Mouse (Mus musculus): ENCODE data around the gene Pnp2. TPM values are rescaled to one million over a fixed set of nuclear protein-coding genes. Genes with fewer than 3 reads are reported as not detected.
"Not testable (repeated sequence)": the region's sequence is repeated elsewhere in the genome, so short reads cannot be mapped to it uniquely, and the experiment has no call there.

Gene Pnp2
- polyA plus RNA-seq, 1 experiment = 1.3 TPM

DNA sequence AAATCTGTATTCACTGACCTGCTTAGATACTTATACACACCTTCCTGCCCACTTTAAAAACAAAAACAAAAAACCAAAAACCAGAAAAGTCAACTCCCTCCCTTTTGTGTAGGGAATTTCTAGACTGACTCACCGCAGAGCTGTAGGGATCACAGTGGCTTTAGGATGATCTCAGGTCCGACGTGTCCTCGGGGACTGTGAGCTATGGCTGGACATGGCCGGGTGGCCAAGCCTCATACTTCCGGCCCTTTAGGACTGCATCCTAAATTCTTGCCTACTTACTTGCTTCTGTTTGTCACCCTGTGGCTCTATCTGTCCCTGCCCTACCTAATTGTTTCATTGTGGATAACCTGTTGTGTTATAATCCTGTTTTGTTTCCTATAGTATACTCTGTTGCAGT lies 932 bp downstream of the Pnp2 start:
- DNase-seq (ENCODE audit: extremely low spot score in 1 of 2, low spot score in 1 of 2) = not testable (repeated sequence)

DNA sequence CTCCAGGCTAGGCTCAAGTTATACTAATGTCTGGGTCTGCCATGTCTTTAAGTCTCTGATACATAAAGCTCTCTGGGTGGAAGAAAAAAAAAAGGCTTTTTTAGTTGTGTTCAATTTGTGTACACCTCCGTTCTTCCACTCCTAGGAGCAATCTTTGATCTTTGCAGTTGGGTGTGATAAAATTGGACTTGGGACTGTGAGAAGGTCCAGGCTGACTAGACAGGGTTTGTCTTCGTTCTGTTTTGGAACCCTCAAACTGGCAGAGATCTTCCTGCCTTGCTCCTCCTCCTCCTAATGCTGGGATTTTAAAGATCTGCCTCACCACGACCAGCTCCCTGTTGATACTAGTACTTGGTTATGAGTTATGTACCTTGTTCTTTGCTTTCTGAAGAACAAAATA lies 1.4 kb downstream of the Pnp2 start:
- not testable (repeated sequence) for DNase-seq (ENCODE audit: extremely low spot score in 1 of 2, low spot score in 1 of 2)

DNA sequence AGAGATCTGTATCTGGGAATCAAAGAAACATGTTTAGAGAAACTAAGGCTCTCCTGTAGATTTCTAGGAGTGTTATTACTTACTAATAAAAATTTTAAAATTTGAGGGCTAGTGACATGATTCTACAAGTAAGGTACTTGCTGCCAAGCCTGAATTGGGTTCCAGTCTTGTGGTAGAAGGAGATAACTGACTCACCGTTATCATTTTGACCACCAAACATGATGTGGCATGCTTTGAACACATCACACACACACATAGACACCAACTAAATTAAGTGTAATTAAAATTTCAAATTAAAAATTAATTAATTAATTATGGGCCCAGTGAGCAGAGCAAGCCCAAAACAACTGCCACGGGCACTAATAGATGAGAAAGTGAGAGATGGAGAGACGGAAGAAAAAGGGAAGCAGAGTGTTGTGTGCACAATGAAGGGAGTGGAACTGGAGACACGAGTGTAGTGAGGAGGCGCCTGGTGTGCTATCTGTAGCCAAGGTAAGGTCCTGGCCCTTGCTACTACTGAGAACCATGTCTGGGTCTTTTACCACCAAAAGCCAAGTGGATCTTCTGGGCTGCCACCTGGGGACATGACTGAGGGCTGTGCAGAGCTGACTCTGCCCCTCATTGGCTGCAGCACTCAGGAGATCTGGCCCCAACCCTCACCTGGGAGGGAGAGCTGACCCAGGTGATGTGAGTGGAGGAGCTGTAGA lies 2.6 kb downstream of the Pnp2 start:
- not testable (repeated sequence) for DNase-seq (ENCODE audit: extremely low spot score in 1 of 2, low spot score in 1 of 2)

DNA sequence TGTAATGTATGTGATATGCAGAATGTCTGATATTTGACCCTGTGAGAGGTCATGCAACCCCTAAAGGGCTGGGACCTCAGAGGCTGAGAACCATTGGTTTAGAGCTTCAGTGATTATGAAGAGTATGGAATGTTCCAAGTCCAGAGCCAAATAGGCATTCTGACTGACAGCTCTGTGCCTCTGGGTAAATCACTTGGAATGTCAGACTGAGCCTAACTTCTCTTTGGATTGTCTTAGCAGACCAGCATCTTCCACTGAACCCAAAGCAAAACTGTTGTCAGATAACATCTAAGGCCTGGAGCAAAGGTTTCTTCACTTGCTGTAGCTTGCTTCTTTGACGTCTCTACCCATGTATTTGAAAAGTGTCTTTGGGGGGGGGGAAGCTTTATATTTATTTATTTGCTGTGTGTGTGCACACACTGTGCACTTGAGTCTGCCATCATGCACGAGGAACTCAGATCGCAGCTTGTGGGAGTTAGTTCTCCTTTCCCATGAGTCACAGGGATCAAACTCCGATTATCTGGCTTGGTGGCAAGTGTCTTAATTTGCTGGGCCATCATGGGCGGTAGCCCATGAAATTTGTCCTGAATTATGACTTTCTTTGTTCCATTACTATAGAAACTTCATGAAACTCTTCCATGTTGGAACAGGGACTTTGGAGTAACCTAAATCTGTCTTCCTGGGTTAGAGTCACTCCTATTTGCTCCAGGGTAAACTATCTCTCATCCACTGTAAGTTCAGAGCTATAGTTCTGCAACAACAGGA lies 12.6 kb downstream of the Pnp2 start:
- no peak for DNase-seq (ENCODE audit: extremely low spot score in 1 of 2, low spot score in 1 of 2)

DNA sequence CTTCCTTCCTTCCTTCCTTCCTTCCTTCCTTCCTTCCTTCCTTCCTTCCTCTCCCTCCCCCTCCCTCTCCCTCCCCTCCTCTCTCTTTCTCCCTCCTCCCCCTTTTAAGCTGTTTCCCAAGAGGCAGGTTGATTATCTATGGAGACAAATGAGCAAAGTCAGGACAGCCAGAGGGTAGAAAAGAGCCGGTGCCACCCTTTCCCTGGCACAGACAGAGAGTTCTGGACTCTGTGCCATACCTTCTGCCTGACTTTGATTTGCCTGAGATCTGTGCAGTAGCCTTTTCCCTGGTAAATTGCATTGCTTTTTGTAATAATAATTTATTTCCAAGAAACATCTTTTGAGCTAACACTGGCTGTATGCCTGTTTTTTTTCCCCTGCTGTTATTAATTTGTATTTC lies 13.2 kb downstream of the Pnp2 start:
- DNase-seq (ENCODE audit: extremely low spot score in 1 of 2, low spot score in 1 of 2) = no peak

DNA sequence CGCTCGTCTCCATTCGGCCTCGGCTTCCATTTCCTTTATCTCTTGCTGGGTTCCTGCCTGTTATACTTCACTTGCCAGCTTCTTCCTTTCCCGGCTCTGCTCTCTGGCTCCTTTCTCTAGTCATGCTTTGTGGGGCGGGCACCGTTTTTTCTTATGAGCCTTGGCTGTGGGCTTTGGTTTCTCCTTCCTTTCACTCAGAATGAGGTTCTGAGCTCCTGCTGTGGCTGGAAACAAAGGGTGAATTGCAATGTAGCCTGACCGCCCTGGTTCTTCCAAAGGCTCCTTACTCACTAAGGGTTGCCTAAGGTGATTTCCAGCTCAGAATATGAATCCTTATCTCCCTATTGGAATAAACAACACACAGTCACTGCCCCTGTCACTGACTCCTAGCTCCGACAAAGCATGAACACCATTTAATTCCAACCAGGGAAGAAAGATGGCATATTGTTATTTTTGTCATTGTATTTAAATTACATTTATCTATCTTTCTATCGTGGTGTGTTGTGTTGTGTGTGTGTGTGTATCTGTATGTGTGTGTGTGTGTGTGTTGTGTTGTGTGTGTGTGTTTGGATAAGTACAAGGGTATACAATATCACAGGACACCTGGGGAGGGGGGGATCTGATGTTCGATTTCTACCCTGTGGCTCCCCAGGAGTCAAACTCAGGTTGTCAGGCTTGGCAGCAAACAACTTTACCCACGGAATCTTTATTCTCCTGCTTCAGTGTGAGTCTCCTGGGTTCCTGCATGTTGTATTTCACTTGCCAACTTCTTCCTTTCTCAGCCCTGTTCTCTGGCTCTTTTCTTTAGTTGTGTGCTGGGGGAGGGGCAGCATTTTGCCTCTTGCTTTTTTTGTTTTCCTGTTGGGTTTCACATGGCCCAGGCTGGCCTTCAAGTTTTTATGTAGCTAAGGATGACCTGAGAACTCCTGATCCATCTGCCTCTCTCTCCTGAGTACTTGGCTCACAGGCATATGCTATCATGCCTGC lies 14.1 kb downstream of the Pnp2 start:
- peak; percentile 30 to 60 for DNase-seq (ENCODE audit: extremely low spot score in 1 of 2, low spot score in 1 of 2)

DNA sequence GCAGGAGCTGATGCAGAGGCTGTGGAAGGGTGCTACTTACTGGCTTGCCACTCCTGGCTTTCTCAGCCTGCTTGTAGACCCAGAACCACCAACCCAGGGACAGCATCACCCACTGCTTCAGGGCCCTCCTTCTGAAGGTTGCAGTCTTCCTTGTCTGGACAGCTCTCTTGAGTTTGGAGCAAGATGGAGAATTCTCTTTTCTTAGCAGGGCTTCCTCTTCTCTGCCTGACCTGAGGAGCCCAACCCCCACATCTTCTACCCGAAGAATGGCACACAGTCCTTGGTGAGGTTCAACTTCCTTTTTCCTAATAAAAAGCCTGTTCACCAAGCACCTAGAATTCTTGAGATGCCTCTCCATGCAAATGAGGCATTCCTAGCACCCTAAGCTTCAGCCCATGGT lies 15.0 kb downstream of the Pnp2 start:
- DNase-seq (ENCODE audit: extremely low spot score in 1 of 2, low spot score in 1 of 2) = no peak

DNA sequence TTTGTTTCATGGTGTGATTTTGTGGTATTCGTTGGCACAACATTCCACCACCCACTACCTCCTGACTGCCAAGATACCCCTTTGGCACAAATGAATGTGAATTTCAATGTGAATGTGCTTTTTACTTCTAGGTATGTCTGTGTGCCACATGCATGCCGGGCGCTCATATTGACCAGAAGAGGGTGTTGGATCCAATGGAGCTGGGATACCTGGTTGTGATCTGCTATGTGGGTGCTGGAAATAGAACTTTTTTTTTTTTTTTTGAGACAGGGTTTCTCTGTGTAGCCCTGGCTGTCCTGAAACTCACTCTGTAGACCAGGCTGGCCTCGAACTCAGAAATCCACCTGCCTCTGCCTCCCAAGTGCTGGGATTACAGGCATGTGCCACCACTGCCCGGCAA lies 17.3 kb downstream of the Pnp2 start:
- DNase-seq (ENCODE audit: extremely low spot score in 1 of 2, low spot score in 1 of 2) = not testable (repeated sequence)

DNA sequence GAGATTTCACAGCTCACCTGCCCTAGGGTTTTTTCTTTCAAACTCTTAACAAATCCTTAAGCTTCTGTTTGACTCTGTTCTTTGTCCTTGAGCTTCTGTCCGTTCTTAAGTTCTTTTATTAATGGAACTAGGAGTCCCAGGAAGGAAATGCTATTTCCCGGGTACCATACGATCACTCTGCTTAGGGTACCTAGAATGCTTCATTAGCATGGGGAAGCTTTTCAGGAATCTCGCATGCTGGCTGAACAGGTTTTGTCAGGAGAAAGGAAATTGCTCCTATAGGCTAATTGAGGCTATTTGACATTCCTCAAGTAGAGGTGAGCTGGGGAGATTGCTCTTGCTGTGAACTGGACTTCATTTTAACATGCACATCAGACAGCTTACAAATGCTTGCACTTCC lies 17.9 kb downstream of the Pnp2 start:
- DNase-seq (ENCODE audit: extremely low spot score in 1 of 2, low spot score in 1 of 2) = no peak

DNA sequence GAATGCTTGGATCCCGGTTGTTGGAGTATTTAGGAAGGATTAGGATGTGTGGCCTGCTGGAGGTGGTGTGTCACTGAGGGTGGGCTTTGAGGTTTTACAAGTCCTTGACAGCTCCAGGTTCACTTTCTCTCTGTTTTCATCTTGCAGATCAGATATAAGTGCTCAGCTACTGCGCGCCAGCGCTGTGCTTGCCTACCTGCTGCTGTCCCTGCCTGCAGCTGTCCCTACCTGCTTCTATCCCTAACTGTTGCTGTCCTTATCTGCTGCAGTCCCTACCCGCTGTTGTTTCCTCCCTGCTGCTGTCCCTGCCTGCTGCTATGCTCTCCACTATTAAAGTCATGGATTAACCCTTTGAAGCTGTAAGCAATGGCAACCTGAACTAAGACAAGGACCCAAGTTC lies 19.2 kb downstream of the Pnp2 start:
- DNase-seq (ENCODE audit: extremely low spot score in 1 of 2, low spot score in 1 of 2) = no peak

DNA sequence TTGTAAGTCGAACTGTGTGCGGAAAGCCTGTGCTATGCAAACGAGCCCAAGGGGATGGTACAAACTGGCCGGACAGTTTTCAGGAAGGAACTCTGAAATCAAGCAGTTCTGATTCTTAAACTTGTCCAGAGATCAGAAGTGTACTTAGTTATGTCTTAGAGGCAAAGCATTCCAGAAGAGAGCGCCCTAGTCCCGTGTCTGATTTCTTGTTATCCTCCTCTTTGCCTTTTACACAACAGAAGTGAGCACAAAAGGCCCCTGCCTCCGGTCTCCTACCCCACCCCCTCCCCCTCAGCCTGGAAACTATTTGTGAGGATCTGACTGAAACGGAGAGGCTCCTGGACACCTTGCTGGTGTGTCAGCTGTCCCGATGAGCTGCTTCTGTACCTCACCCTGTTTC lies 20.9 kb downstream of the Pnp2 start:
- DNase-seq (ENCODE audit: extremely low spot score in 1 of 2, low spot score in 1 of 2) = peak in 1 of 2 experiments; percentile 26

DNA sequence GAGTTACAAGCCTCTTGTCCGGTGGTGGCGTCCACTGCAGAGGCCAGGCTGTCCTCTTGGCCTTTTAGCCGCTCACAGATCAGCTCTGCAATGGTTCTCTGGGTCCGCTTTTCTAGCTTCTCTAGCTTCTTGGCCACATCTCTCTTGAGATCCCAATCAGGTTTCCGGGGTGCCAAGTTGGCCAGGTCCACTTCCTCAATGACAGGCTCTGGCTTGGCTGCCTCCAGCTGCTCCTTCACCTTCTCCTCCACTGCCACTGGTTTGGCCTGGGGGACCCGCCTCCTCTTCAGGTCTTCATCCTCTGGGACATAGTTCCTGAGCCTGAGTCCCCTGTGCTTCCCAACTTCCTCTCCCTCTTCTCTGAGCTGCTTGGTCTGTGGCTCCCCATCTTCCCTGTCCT lies 22.7 kb downstream of the Pnp2 start:
- not testable (repeated sequence) for DNase-seq (ENCODE audit: extremely low spot score in 1 of 2, low spot score in 1 of 2)

DNA sequence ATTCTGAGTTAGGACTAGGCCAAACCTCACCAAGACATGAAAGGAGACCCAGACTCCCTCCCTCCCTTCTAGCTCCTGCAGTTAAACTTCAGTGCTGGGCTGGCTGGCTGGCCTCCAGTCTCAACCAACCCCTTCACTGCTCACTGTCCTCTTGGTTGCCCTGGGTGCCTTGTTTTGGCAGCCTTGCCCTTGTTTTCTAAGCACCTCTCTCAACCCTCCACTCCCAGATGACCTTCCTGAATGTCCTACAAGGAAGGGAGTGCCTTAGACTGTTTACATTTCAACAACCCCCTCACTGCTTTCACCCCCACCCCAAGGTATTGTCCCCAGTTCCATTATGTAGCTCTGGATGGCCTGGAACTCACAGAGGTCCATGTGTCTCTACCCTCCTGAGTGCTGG lies 23.8 kb downstream of the Pnp2 start:
- no peak for DNase-seq (ENCODE audit: extremely low spot score in 1 of 2, low spot score in 1 of 2)

DNA sequence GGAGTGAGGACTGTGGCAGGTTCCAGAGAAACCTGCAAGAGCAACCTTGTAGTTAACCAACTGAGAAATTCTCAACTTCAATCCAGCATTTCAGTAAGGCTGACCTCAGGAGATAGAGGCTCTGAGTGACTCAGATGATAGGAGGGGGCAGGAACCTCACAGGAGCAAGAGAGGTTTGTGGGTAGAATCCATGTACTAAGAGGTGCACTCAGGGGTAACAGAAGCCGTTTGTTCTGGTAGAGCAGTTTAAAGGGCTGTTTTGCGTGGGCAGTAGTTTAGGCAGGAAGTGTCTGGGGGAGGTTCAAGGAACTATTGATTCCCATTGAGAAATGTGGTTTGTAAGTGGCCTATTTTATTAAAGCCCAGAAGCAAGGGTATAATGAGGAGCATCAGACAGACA lies 25.4 kb downstream of the Pnp2 start:
- no peak for DNase-seq (ENCODE audit: extremely low spot score in 1 of 2, low spot score in 1 of 2)

DNA sequence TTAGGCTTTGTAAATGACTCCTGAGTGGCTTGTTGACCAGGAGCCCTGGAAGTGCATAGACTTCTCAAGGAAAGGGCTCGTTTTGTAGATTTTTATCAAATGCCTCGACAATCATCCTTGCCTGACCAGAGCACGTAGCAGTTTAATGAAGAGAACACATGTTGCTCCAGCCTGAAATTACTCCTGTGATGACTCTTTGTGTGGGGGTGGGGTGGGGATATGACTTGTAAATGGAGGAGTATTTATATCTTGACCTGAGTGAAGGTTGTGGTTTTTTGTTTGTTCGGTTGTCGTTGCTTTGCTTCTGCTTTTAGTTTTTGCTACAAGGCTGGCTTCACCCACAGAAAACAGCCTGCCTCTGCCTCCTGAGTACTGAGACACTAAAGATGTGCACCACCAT lies 26.0 kb downstream of the Pnp2 start:
- DNase-seq (ENCODE audit: extremely low spot score in 1 of 2, low spot score in 1 of 2) = no peak

DNA sequence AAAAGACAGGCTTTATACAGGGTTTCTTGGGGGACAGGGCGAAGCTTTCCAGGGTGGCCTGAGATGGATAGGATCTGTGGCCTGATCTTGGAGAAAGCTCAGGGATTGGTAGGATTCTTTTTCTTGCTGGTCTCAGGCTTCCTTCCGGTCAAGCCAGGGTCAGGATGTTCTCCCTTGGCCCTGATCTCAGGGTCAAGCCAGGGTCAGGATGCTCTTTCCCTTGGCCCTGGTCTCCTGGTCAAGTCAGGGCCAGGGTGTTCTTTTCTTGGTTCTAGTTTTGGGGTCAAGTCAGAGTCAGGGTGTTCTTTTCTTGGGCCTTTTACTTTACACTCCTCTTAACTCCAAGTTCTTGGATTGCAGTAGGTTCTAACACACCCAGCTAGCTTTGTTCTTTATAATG lies 31.9 kb downstream of the Pnp2 start:
- DNase-seq (ENCODE audit: extremely low spot score in 1 of 2, low spot score in 1 of 2) = no peak

DNA sequence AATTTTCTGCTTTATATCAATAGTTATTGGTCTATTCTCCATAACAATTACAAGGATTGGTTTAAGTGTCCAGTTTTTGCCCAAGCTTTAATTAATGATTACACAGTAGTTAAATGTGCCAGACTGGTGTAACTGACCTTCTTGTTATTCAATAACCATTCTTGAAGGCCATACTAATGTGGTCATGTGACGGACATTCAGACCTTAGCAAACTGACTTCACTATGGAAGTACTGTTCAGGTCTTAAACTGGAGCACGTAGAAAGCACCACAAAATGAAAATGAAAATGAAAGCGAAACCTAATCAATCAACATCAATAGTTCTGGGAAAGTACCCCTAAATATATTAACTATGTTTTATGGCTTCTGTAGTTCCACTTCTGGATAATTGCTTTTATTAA lies 35.2 kb downstream of the Pnp2 start:
- no peak for DNase-seq (ENCODE audit: extremely low spot score in 1 of 2, low spot score in 1 of 2)

DNA sequence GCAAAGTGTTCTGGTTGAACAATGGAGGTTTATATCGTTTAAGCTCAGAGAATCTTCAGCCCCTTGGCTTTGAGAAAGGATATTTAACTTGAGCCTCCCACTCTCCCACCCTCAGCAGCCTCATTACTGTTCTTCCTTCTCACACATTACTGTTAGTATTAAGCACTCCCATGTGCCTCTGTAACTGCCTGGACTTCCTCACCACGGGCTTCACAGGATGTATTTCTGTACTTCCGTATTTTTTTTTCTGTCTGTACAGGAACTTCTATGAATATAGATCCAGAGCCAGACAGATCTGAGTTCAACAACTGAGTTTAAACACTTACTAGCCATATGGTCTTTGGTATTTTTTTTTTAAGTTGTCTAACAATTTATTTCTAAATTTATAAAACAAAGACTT lies 41.3 kb downstream of the Pnp2 start:
- DNase-seq (ENCODE audit: extremely low spot score in 1 of 2, low spot score in 1 of 2) = no peak

DNA sequence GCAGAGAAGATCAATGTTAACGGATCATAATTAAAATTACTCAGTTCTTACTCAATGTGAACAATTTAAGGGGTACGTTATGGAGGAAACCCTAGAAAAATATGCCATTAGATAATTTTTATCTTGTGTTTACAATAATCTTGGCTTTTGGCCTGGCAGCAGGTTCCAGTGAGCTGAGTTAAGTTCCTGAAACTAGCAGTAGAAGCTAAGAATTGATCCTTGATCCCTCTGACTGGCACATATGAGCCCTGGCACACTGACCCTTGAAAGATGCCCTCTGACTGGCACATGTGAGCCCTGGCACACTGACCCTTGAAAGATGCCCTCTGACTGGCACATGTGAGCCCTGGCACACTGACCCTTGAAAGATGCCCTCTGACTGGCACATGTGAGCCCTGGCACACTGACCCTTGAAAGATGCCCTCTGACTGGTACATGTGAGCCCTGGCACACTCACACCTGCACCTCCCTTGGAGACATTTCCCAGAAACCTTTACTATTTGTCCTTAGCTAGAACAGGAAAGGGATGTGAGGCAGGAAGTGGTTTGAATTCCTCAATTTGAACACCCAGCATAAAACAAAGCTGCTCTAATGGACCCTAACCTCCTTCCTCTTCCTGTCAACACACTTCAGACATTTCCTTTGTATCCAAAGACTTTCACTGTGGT lies 42.3 kb downstream of the Pnp2 start:
- no peak for DNase-seq (ENCODE audit: extremely low spot score in 1 of 2, low spot score in 1 of 2)

DNA sequence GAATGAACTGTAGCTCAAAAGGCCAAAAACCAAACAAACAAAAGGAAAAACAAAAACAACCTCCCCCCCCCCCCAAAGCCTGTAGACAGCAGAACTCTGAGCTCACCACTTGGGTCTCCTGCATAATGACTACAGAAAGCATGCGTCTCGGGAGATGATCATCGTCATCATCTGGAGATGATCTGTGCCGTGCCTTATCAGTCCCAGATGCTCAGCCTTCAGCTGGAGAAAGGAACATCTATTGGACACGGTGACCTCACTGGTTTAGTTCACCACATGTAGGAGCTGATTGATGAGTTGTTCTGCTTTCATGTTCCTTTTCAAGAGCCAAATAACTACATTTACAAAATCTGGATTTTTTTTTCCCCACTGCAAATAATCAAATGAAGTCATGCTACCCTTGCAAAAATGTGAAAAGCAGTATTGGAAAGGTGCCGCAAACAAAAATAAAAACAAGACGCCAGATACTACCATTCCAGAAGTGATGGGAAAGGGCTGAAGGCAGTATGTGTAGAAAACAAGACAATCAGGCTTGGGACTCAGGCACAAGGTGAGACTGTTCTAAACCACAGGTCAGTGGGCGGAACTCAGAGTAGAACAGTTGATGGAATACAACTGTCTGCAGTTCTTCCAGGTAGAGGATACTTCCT lies 51.5 kb downstream of the Pnp2 start, which contains the start of gene Rnase10:
Rnase10 (plus strand) TSS at position 600 of the 650 bp plus-strand sequence.
- DNase-seq (ENCODE audit: extremely low spot score in 1 of 2, low spot score in 1 of 2) = no peak
